Mouse (Mus musculus) megakaryocyte, embryonic 14.5 days (primary cell): ENCODE data around the gene Rgs9.

Experiments used
- FLI1 ChIP-seq: IDR thresholded peaks from 2 replicates; pipeline ENCODE4 v1.6.1; 2012; ENCODE audit warnings: low read length, inconsistent platforms, mixed read lengths
- GATA1 ChIP-seq: IDR thresholded peaks from 3 replicates; pipeline ENCODE4 v1.6.1; 2012; ENCODE audit warnings: mixed read lengths, low read length, inconsistent platforms, borderline replicate concordance

DNA sequence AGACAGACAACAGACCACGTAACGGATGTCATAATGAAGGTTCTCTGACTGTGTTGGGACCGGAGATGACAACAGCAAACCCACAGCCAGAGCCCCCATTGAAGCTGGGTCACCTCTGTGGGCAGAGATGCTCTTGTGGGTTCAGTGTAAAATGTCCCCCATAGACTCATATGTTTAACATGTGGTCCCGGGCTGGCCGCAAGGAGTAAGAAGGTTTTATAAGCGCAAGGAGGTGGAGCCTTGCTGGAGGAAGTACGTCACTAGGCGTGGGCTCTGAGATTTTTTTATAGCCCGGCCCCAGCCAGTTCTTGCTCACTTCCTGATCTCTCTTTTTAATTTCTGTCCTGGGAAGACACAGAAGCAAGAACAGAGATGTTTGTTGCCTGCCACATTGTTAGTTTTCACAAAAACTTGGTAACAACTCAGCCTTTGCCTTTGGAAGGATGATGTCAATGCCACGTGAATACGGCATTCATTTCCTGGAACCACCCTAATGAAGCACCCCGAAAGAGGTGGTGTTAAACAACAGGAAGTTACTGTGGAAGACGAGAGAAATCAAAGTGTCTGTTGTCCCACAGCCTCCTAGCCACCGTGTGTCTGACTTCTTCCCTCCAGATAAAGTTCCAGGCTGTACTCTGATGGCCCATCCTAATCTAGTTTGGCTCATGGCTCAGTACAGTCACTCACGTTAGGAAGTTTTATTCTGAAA is 79.1 kb downstream of the Rgs9 start:
- TF ChIP-seq GATA1, result no peak
- TF ChIP-seq FLI1, result no peak
